Mouse (Mus musculus): ENCODE measurements around the gene Vwa8. TPM values are rescaled to one million over a fixed set of nuclear protein-coding genes. Genes with fewer than 3 reads are reported as not detected.

The Vwa8 gene
- total and polyA plus RNA-seq, 3 experiments = 4.5 to 35.4 (median 18.5) TPM

GRCm38 (mm10) chr14:78983104-78983503, 134.3 kb downstream of the Vwa8 start:
- Histone ChIP-seq H3K4me1 (ENCODE audit: insufficient read depth, low read depth, low read length) (no peaks in the 10 kb centered on the region), H3K27me3 (ENCODE audit: insufficient read depth, low read length) (no peaks in the 10 kb centered on the region), H3K9me3 (replicated peaks) (no peaks in the 10 kb centered on the region), H3K4me3 (ENCODE audit: low read depth, low read length) (no peak overlapping the region), H3K36me3 (replicated peaks) (peaks cover 34% of the 10 kb centered on the region)
- no peak for TF ChIP-seq GATA1 (IDR thresholded peaks at IDR 0.05; ENCODE audit: borderline replicate concordance, low read length)
- no peak for TF ChIP-seq GATA2 (IDR thresholded peaks at IDR 0.05; ENCODE audit: borderline replicate concordance, low read depth, low read length)
- no peak for TF ChIP-seq CTCF (IDR thresholded peaks at IDR 0.05; ENCODE audit: low read depth, low read length)
- TF ChIP-seq TAL1 (conservative IDR thresholded peaks at IDR 0.05; ENCODE audit: low read depth, low read length) = no peak
- TF ChIP-seq POLR2AphosphoS5 (IDR thresholded peaks at IDR 0.05; ENCODE audit: insufficient replicate concordance, low read depth, low read length) = no peak
- ATAC-seq (ENCODE audit: extremely low read depth, insufficient number of reproducible peaks, low FRiP score, poor library complexity, severe bottlenecking) = no peak
- DNase-seq (ENCODE audit: low spot score) = no peak

GRCm38 (mm10) chr14:78984296-78984695, 135.4 kb downstream of the Vwa8 start:
- Histone ChIP-seq H3K36me3 (replicated peaks) (peaks cover 38% of the 10 kb centered on the region), H3K4me1 (ENCODE audit: insufficient read depth, low read depth, low read length) (no peaks in the 10 kb centered on the region), H3K27me3 (ENCODE audit: insufficient read depth, low read length) (no peaks in the 10 kb centered on the region), H3K4me3 (ENCODE audit: low read depth, low read length) (no peak overlapping the region), H3K9me3 (replicated peaks) (no peaks in the 10 kb centered on the region)
- no peak for ATAC-seq (ENCODE audit: extremely low read depth, insufficient number of reproducible peaks, low FRiP score, poor library complexity, severe bottlenecking)
- DNase-seq (ENCODE audit: low spot score) = no peak
- no peak for TF ChIP-seq TAL1 (conservative IDR thresholded peaks at IDR 0.05; ENCODE audit: low read depth, low read length)
- no peak for TF ChIP-seq CTCF (IDR thresholded peaks at IDR 0.05; ENCODE audit: low read depth, low read length)
- no peak for TF ChIP-seq POLR2AphosphoS5 (IDR thresholded peaks at IDR 0.05; ENCODE audit: insufficient replicate concordance, low read depth, low read length)
- no peak for TF ChIP-seq GATA1 (IDR thresholded peaks at IDR 0.05; ENCODE audit: borderline replicate concordance, low read length)
- no peak for TF ChIP-seq GATA2 (IDR thresholded peaks at IDR 0.05; ENCODE audit: borderline replicate concordance, low read depth, low read length)

DNA sequence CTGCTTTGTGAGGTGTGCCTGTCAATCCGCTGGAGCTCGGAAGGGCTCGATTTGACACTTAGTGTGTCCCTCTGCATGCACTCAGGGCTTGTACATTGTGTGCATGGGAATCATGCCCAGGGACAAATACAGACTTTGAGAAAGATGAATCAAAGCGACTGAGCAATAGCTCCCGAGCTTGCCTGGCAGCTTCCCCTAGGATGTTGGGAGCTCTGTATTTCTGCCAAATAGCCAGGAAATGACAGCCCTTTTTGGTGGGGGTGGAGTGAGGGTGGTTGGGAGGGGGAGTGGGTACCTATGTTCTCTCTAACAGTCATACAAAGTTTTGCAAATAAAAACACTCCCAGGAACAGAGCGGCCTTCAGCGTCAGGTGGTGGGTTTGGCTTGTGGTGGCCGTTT, 138.7 kb downstream of the Vwa8 start:
- TF ChIP-seq GATA1 (IDR thresholded peaks at IDR 0.05; ENCODE audit: borderline replicate concordance, low read length) = no peak
- TF ChIP-seq POLR2AphosphoS5 (IDR thresholded peaks at IDR 0.05; ENCODE audit: insufficient replicate concordance, low read depth, low read length) = no peak
- TF ChIP-seq GATA2 (IDR thresholded peaks at IDR 0.05; ENCODE audit: borderline replicate concordance, low read depth, low read length) = no peak
- TF ChIP-seq CTCF (IDR thresholded peaks at IDR 0.05; ENCODE audit: low read depth, low read length) = no peak
- no peak for TF ChIP-seq TAL1 (conservative IDR thresholded peaks at IDR 0.05; ENCODE audit: low read depth, low read length)

DNA sequence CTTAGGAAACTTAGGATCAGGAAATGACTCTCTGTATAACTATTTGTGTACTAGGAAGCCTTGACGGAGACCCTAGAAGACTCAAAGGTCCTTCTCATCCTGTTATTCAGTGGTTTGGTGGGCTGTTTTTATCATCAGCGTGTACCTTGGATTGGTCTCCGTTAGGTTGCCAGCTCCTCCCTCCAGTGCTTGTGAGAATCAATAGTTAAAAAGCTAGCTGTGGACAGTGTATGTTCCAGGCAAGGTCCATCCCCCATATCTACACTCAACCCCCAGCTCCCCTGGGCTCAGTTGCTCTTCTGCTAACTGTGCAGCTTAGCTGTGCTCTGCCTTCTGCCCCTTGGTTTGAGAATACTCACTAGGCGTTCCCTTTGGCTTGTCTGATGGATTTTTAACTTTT, 143.6 kb downstream of the Vwa8 start:
- DNase-seq (ENCODE audit: low spot score) (no peak), ATAC-seq (ENCODE audit: extremely low read depth, insufficient number of reproducible peaks, low FRiP score, poor library complexity, severe bottlenecking) (no peak)
- no peaks in the 10 kb centered on the region for H3K9me3 ChIP-seq (replicated peaks)
- no peak for TF ChIP-seq TAL1 (conservative IDR thresholded peaks at IDR 0.05; ENCODE audit: low read depth, low read length)
- no peak for TF ChIP-seq POLR2AphosphoS5 (IDR thresholded peaks at IDR 0.05; ENCODE audit: insufficient replicate concordance, low read depth, low read length)
- TF ChIP-seq CTCF (IDR thresholded peaks at IDR 0.05; ENCODE audit: low read depth, low read length) = no peak
- TF ChIP-seq GATA1 (IDR thresholded peaks at IDR 0.05; ENCODE audit: borderline replicate concordance, low read length) = no peak
- no peak for TF ChIP-seq GATA2 (IDR thresholded peaks at IDR 0.05; ENCODE audit: borderline replicate concordance, low read depth, low read length)
- H3K4me1 ChIP-seq (ENCODE audit: insufficient read depth, low read depth, low read length) = peaks cover 12% of the 10 kb centered on the region
- no peak overlapping the region for H3K4me3 ChIP-seq (ENCODE audit: low read depth, low read length)
- peaks cover 36% of the 10 kb centered on the region for H3K36me3 ChIP-seq (replicated peaks)
- H3K27me3 ChIP-seq (ENCODE audit: insufficient read depth, low read length) = no peaks in the 10 kb centered on the region

More for the DNA sequence above, 138.7 kb downstream of the Vwa8 start:
- Histone ChIP-seq H3K4me3 (ENCODE audit: low read depth, low read length) (no peak overlapping the region), H3K9me3 (replicated peaks) (no peaks in the 10 kb centered on the region), H3K36me3 (replicated peaks) (peaks cover 33% of the 10 kb centered on the region), H3K27me3 (ENCODE audit: insufficient read depth, low read length) (no peaks in the 10 kb centered on the region), H3K4me1 (ENCODE audit: insufficient read depth, low read depth, low read length) (no peaks in the 10 kb centered on the region)
- ATAC-seq (ENCODE audit: extremely low read depth, insufficient number of reproducible peaks, low FRiP score, poor library complexity, severe bottlenecking) (no peak), DNase-seq (ENCODE audit: low spot score) (no peak)

DNA sequence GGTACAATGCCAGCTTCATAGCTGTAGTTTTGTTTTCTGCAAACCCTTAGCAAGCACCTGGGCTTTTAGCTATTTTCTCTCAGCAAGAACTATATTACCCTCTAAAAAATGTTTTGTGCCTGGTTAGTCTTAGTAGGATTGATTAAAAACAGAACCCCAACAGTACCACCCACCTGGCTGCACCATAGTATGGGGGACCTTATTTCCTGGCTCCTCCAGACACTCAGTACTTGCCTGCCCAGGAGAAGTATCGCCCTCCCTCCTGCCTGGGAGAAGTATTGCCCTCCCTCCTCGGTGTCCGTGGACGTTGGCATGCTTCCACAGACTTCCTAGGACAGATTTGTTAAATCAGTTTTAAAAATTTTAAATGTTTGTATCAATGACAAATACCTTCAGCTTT, 144.7 kb downstream of the Vwa8 start:
- Histone ChIP-seq H3K27me3 (ENCODE audit: insufficient read depth, low read length) (no peaks in the 10 kb centered on the region), H3K36me3 (replicated peaks) (peaks cover 27% of the 10 kb centered on the region), H3K4me1 (ENCODE audit: insufficient read depth, low read depth, low read length) (peaks cover 12% of the 10 kb centered on the region), H3K9me3 (replicated peaks) (no peaks in the 10 kb centered on the region), H3K4me3 (ENCODE audit: low read depth, low read length) (no peak overlapping the region)
- no peak for ATAC-seq (ENCODE audit: extremely low read depth, insufficient number of reproducible peaks, low FRiP score, poor library complexity, severe bottlenecking)
- TF ChIP-seq GATA2 (IDR thresholded peaks at IDR 0.05; ENCODE audit: borderline replicate concordance, low read depth, low read length) = no peak
- no peak for TF ChIP-seq POLR2AphosphoS5 (IDR thresholded peaks at IDR 0.05; ENCODE audit: insufficient replicate concordance, low read depth, low read length)
- TF ChIP-seq GATA1 (IDR thresholded peaks at IDR 0.05; ENCODE audit: borderline replicate concordance, low read length) = no peak
- TF ChIP-seq CTCF (IDR thresholded peaks at IDR 0.05; ENCODE audit: low read depth, low read length) = no peak
- no peak for TF ChIP-seq TAL1 (conservative IDR thresholded peaks at IDR 0.05; ENCODE audit: low read depth, low read length)
- no peak for DNase-seq (ENCODE audit: low spot score)

DNA sequence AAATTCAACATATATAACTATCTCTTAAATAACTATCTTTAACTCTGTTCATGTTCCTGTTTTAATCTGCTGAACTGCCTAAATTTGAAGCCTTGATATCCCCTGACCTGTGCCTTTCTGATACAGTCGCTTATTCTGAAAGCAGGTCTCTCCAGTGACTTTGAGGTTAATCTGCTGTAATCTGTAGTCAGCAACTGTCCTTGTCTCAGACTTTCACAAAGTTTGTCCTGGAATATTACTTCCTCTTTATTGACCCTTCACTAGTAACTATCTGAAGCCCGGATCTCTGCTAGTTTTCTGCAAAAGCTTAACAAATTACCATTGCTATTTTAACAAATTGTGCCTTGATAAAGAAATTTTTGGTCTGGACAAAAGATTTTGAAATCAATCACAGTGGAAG, 147.5 kb downstream of the Vwa8 start:
- Histone ChIP-seq H3K9me3 (replicated peaks) (no peaks in the 10 kb centered on the region), H3K36me3 (replicated peaks) (peaks cover 23% of the 10 kb centered on the region), H3K4me3 (ENCODE audit: low read depth, low read length) (no peak overlapping the region), H3K27me3 (ENCODE audit: insufficient read depth, low read length) (no peaks in the 10 kb centered on the region), H3K4me1 (ENCODE audit: insufficient read depth, low read depth, low read length) (peaks cover 12% of the 10 kb centered on the region)
- ATAC-seq (ENCODE audit: extremely low read depth, insufficient number of reproducible peaks, low FRiP score, poor library complexity, severe bottlenecking) (peak; percentile 76), DNase-seq (ENCODE audit: low spot score) (no peak)
- no peak for TF ChIP-seq POLR2AphosphoS5 (IDR thresholded peaks at IDR 0.05; ENCODE audit: insufficient replicate concordance, low read depth, low read length)
- TF ChIP-seq TAL1 (conservative IDR thresholded peaks at IDR 0.05; ENCODE audit: low read depth, low read length) = no peak
- TF ChIP-seq GATA2 (IDR thresholded peaks at IDR 0.05; ENCODE audit: borderline replicate concordance, low read depth, low read length) = no peak
- no peak for TF ChIP-seq GATA1 (IDR thresholded peaks at IDR 0.05; ENCODE audit: borderline replicate concordance, low read length)
- no peak for TF ChIP-seq CTCF (IDR thresholded peaks at IDR 0.05; ENCODE audit: low read depth, low read length)
